Mouse (Mus musculus): ENCODE measurements around the gene Rfx8. TPM values are rescaled to one million over a fixed set of nuclear protein-coding genes. Genes with fewer than 3 reads are reported as not detected.

The Rfx8 gene
- polyA plus RNA-seq, 1 experiment: not detected

DNA sequence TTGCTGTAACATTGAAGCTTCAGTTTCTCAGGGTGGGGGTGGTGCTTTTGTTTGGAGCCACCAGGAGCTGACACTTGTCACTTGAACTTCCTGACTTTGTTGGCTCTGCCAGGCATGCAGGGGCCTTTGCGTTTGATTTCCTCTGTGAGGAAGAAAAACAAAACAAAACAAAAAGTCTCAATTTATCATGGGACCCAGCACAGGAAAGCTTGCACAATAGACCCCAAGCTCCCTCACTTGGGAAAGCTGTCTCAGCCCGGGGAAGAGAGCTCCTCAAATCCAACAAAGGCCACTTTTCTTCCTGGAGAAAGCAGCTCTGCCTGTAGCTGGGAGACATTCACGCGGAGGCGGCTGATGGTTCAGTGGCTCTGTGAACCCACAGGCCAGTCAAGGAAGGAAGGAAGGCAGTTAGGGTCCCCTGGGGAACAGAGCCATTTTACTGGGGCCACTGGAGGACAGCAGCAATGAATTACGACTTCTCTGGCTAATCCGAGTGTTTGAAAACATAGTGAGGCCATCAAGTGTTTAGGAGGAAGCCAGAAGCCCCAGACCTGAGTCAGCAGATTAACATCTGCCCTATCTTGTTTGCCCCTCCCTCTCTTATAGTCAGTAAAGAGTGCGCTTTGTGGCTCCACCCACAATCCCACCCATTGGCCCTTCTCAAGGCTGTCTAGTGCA, 15.3 kb upstream of the Rfx8 start:
- no peak overlapping the region for H3K4me3 ChIP-seq (ENCODE audit: insufficient read depth, low read length)
- TF ChIP-seq CTCF (IDR thresholded peaks at IDR 0.05; ENCODE audit: borderline replicate concordance, insufficient read depth, low read length): no peak
- H3K27ac ChIP-seq (ENCODE audit: insufficient read depth, low read length): no peak overlapping the region
- H3K4me1 ChIP-seq (ENCODE audit: control insufficient read depth, insufficient read depth, low read length): peaks cover 5% of the 10 kb centered on the region; the same call in 1 of the 2 replicates

DNA sequence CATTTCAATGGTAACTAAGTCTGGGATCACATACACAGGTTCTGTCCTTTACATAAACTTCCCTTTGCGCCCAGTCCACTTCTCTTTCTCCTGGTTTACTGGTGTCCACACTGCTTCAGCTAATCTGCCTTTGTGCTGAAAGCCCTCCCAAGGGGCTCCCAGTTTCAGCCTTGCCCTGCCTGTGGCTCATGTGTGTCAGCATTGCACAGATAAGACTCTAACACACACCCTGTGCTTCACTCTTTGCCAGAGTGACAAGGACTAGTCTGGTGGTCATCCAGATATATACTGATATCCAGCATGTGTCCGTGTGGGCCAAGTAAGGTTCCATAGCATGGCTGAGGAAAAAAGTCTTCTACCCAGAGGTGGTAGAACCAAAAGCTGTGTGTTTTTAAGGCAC, 14.7 kb upstream of the Rfx8 start:
- no peak for TF ChIP-seq CTCF (IDR thresholded peaks at IDR 0.05; ENCODE audit: borderline replicate concordance, insufficient read depth, low read length)
- no peak for TF ChIP-seq POLR2A (IDR thresholded peaks at IDR 0.05; ENCODE audit: low read depth, low read length)
- no peak overlapping the region for H3K27ac ChIP-seq (ENCODE audit: insufficient read depth, low read length)
- H3K4me3 ChIP-seq (ENCODE audit: insufficient read depth, low read length): no peak overlapping the region
- peaks cover 5% of the 10 kb centered on the region; the same call in 1 of the 2 replicates for H3K4me1 ChIP-seq (ENCODE audit: control insufficient read depth, insufficient read depth, low read length)

GRCm38 (mm10) chr1:39734881-39735280, 14.1 kb upstream of the Rfx8 start:
- H3K4me3 ChIP-seq (ENCODE audit: insufficient read depth, low read length): no peak overlapping the region
- H3K27ac ChIP-seq (ENCODE audit: insufficient read depth, low read length): no peak overlapping the region
- no peak for TF ChIP-seq CTCF (IDR thresholded peaks at IDR 0.05; ENCODE audit: borderline replicate concordance, insufficient read depth, low read length)
- peaks cover 5% of the 10 kb centered on the region; the same call in 1 of the 2 replicates for H3K4me1 ChIP-seq (ENCODE audit: control insufficient read depth, insufficient read depth, low read length)

DNA sequence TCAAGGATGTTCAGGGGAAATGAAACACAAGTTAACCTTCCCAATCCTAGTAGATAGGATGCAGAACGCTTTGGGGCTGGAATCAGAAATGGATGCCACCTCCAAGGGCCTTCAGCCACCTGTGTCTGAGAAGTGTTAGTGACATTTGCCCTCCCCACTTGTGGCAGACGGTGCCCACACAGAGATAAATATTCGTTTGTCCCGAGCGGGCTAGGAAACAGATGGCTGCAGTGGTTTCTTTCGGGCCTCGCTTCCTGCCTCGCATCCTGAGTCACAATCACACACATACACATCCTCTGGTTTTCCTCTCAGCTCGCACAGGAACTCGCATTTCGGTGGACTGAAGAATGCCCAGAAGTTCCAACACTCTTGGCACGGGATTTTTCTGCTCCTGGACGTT, 13.5 kb upstream of the Rfx8 start:
- Histone ChIP-seq H3K4me1 (ENCODE audit: control insufficient read depth, insufficient read depth, low read length) (peaks cover 5% of the 10 kb centered on the region; the same call in 1 of the 2 replicates), H3K4me3 (ENCODE audit: insufficient read depth, low read length) (no peak overlapping the region), H3K27ac (ENCODE audit: insufficient read depth, low read length) (no peak overlapping the region)
- no peak for TF ChIP-seq POLR2A (IDR thresholded peaks at IDR 0.05; ENCODE audit: low read depth, low read length)
- TF ChIP-seq CTCF (IDR thresholded peaks at IDR 0.05; ENCODE audit: borderline replicate concordance, insufficient read depth, low read length): no peak

- Histone ChIP-seq H3K4me3 (ENCODE audit: insufficient read depth, low read length) (no peak overlapping the region), H3K4me1 (ENCODE audit: control insufficient read depth, insufficient read depth, low read length) (peaks cover 5% of the 10 kb centered on the region; the same call in 1 of the 2 replicates), H3K27ac (ENCODE audit: insufficient read depth, low read length) (no peak overlapping the region)
- no peak for TF ChIP-seq CTCF (IDR thresholded peaks at IDR 0.05; ENCODE audit: borderline replicate concordance, insufficient read depth, low read length)
- no peak for TF ChIP-seq POLR2A (IDR thresholded peaks at IDR 0.05; ENCODE audit: low read depth, low read length)
Observed at GRCm38 (mm10) chr1:39733876-39734275, 13.1 kb upstream of the Rfx8 start.

DNA sequence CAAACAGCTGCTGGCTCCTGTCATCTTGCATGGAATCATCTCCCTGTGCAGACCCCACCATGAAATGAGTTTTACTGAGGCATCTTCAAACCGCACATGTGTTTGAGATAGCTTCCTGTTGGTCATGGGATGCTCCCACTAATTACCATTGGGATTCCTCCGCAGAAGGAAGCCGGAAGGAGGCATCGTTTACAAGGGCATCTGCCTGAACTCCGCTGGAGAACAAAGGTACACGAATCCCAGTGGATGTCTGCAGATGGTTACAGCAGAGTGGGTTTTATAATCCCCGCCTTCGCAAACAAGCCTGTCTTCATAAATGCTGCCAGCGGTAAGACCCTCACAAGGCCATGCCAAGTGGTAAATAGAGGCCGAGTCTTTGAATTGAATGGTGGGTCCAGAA, 11.3 kb upstream of the Rfx8 start:
- Histone ChIP-seq H3K27ac (ENCODE audit: insufficient read depth, low read length) (no peak overlapping the region), H3K4me1 (ENCODE audit: control insufficient read depth, insufficient read depth, low read length) (peaks cover 5% of the 10 kb centered on the region; the same call in 1 of the 2 replicates)
- TF ChIP-seq CTCF (IDR thresholded peaks at IDR 0.05; ENCODE audit: borderline replicate concordance, insufficient read depth, low read length) (no peak), POLR2A (IDR thresholded peaks at IDR 0.05; ENCODE audit: low read depth, low read length) (no peak)

GRCm38 (mm10) chr1:39731543-39731942, 10.7 kb upstream of the Rfx8 start:
- no peak for TF ChIP-seq POLR2A (IDR thresholded peaks at IDR 0.05; ENCODE audit: low read depth, low read length)
- no peak for TF ChIP-seq CTCF (IDR thresholded peaks at IDR 0.05; ENCODE audit: borderline replicate concordance, insufficient read depth, low read length)
- no peak overlapping the region for H3K27ac ChIP-seq (ENCODE audit: insufficient read depth, low read length)

More for the DNA sequence above, 11.3 kb upstream of the Rfx8 start:
- H3K4me3 ChIP-seq (ENCODE audit: insufficient read depth, low read length): no peak overlapping the region

GRCm38 (mm10) chr1:39730868-39731267, 10.1 kb upstream of the Rfx8 start:
- peaks cover 5% of the 10 kb centered on the region; the same call in 1 of the 2 replicates for H3K4me1 ChIP-seq (ENCODE audit: control insufficient read depth, insufficient read depth, low read length)
- TF ChIP-seq POLR2A (IDR thresholded peaks at IDR 0.05; ENCODE audit: low read depth, low read length): no peak
- no peak overlapping the region for H3K4me3 ChIP-seq (ENCODE audit: insufficient read depth, low read length)
- no peak overlapping the region for H3K27ac ChIP-seq (ENCODE audit: insufficient read depth, low read length)

More at GRCm38 (mm10) chr1:39731543-39731942, 10.7 kb upstream of the Rfx8 start:
- peaks cover 5% of the 10 kb centered on the region; the same call in 1 of the 2 replicates for H3K4me1 ChIP-seq (ENCODE audit: control insufficient read depth, insufficient read depth, low read length)
- H3K4me3 ChIP-seq (ENCODE audit: insufficient read depth, low read length): no peak overlapping the region

GRCm38 (mm10) chr1:39729919-39730318, 9.1 kb upstream of the Rfx8 start:
- TF ChIP-seq CTCF (IDR thresholded peaks at IDR 0.05; ENCODE audit: borderline replicate concordance, insufficient read depth, low read length) (no peak), POLR2A (IDR thresholded peaks at IDR 0.05; ENCODE audit: low read depth, low read length) (no peak)
- Histone ChIP-seq H3K4me3 (ENCODE audit: insufficient read depth, low read length) (no peak overlapping the region), H3K4me1 (ENCODE audit: control insufficient read depth, insufficient read depth, low read length) (peaks cover 5% of the 10 kb centered on the region; the same call in 1 of the 2 replicates), H3K27ac (ENCODE audit: insufficient read depth, low read length) (no peak overlapping the region)

DNA sequence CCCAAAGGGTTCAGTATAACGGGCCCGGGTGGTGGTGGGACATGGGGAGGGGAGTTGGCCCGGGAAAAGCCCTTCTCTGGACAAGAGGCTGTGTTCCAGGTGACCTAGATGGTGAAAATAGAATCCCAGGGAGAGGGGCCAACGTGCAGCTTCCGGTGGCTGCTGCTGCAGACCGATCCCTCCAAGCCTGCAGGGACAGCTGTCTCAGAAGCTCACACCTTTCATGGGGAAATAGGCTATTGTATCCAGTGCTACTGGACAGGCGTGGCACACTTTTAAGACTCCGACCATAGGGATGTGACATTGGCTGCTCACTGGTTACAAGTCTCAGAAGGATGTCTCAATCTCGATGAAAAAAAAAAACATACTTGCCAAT, 542 bp upstream of the Rfx8 start:
- TF ChIP-seq POLR2A (IDR thresholded peaks at IDR 0.05; ENCODE audit: low read depth, low read length) (no peak), CTCF (IDR thresholded peaks at IDR 0.05; ENCODE audit: borderline replicate concordance, insufficient read depth, low read length) (no peak)
- no peak overlapping the region for H3K27ac ChIP-seq (ENCODE audit: insufficient read depth, low read length)
- H3K4me1 ChIP-seq (ENCODE audit: control insufficient read depth, insufficient read depth, low read length): no peaks in the 10 kb centered on the region
- no peak overlapping the region for H3K4me3 ChIP-seq (ENCODE audit: insufficient read depth, low read length)
